Mouse (Mus musculus) embryonic facial prominence, embryonic 14.5 days (tissue): ENCODE results near the gene Crabp1. TPM values are rescaled to one million over a fixed set of nuclear protein-coding genes. Genes with fewer than 3 reads are reported as not detected.
A peak's percentile ranks its signal among the peaks of the same experiment; 100 is the strongest.

Source experiments
- ATAC-seq: fragments of 200-750 bp; cut with Nextera tagmentation; 2 replicates; pipeline ENCODE4 v1.8.0; 2017; ENCODE audit warnings: low read depth, moderate number of reproducible peaks, moderate TSS enrichment
- DNase-seq: peaks from one replicate; pipeline ENCODE4 v3.0.0-alpha.2; 2015; ENCODE audit warnings: low spot score
- H3K27ac ChIP-seq: fragments of 300-500 bp; sonication (generic); replicated peaks from 2 replicates; pipeline ENCODE4 v1.5.1; 2014; ENCODE audit warnings: low read depth, mild to moderate bottlenecking, low read length, moderate library complexity
- H3K27me3 ChIP-seq: fragments of 300-500 bp; sonication (generic); replicated peaks from 2 replicates; pipeline ENCODE4 v1.6.1; 2014; ENCODE audit warnings: low read length; ENCODE audit not compliant: control insufficient read depth, insufficient read depth
- H3K36me3 ChIP-seq: fragments of 300-500 bp; sonication (generic); 2 replicates; pipeline ENCODE4 v1.6.1; 2014; ENCODE audit warnings: low read length, mixed read lengths; ENCODE audit not compliant: control insufficient read depth, insufficient read depth
- H3K4me1 ChIP-seq: fragments of 300-500 bp; sonication (generic); 2 replicates; pipeline ENCODE4 v1.6.1; 2014; ENCODE audit warnings: antibody characterized with exemption, low read length; ENCODE audit not compliant: control insufficient read depth, insufficient read depth
- H3K4me2 ChIP-seq: fragments of 300-500 bp; sonication (generic); 2 replicates; pipeline ENCODE4 v1.6.1; 2014; ENCODE audit warnings: low read depth, mild to moderate bottlenecking, low read length, moderate library complexity, mixed read lengths
- H3K4me3 ChIP-seq: fragments of 300-500 bp; sonication (generic); 2 replicates; pipeline ENCODE4 v1.5.1; 2014; ENCODE audit warnings: low read depth, mild to moderate bottlenecking, low read length
- H3K9ac ChIP-seq: fragments of 300-500 bp; sonication (generic); 2 replicates; pipeline ENCODE4 v1.6.1; 2014; ENCODE audit warnings: low read depth, mild to moderate bottlenecking, low read length, moderate library complexity, mixed read lengths
- H3K9me3 ChIP-seq: fragments of 300-500 bp; sonication (generic); 2 replicates; pipeline ENCODE4 v1.6.1; 2016; ENCODE audit warnings: low read length; ENCODE audit not compliant: control insufficient read depth
- WGBS: fragments of 180-500 bp; shearing (Covaris S2); extraction: QIAGEN DNeasy Blood & Tissue Kit; methylation state at CpG from one replicate; pipeline ENCODE4 v1.1.7; 2014; 5-methylcytosine and 5-hydroxymethylcytosine counted together
- polyA plus RNA-seq: library from polyadenylated mRNA; unstranded; fragments of >200 nt; fragmentation: Nextera tagmentation; extraction: Ambion mirVana; gene quantifications from 2 replicates; pipeline ENCODE4 v1.2.1, GENCODE M21; 2014

Gene Crabp1
- polyA plus RNA-seq, 1 experiment from 2014 or later = 389 TPM

DNA sequence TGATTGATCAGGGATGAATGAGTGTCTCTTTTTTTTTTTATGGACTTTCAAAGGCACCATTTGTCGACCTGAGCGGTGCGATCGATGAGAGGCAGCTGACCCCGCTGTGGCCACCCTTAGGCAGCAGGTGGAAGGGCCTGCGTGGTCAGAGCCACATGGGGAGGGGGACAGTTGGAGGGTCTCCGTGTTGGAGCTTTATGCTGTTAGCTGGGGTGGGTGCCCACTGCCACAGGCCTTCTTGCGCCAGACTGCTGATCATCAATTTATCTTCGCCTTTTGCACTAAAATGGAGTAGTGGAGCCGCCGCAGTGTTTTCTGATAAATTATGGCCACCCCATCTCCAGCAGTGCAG, 11.6 kb upstream of the Crabp1 start:
- Histone ChIP-seq H3K9ac (0 out of 2 replicates have a peak overlapping the region, but pooled peaks have one; percentile 5), H3K4me2 (no peak overlapping the region), H3K27me3 (no peaks in the 10 kb centered on the region; the same call in 1 of the 2 replicates), H3K9me3 (no peaks in the 10 kb centered on the region), H3K4me1 (peaks cover 6% of the 10 kb centered on the region; the same call in 1 of the 2 replicates), H3K36me3 (no peaks in the 10 kb centered on the region), H3K27ac (no peak overlapping the region), H3K4me3 (no peak overlapping the region)
- ATAC-seq (no peak), DNase-seq (no peak)
- WGBS = 53% methylated on average over 11 of the region's 11 CpGs

GRCm38 (mm10) chr9:54759592-54759991, 5.0 kb upstream of the Crabp1 start:
- 33% methylated on average over 6 of the region's 6 CpGs for WGBS
- no peaks in the 10 kb centered on the region for H3K4me1 ChIP-seq
- H3K9me3 ChIP-seq = no peaks in the 10 kb centered on the region
- no peaks in the 10 kb centered on the region for H3K36me3 ChIP-seq
- no peak for ATAC-seq
- DNase-seq = no peak
- no peak overlapping the region for H3K4me3 ChIP-seq
- no peak overlapping the region for H3K27ac ChIP-seq
- H3K4me2 ChIP-seq = no peak overlapping the region
- 0 out of 2 replicates have a peak, but pooled peaks cover 10% of the 10 kb centered on the region for H3K27me3 ChIP-seq
- no peak overlapping the region for H3K9ac ChIP-seq

DNA sequence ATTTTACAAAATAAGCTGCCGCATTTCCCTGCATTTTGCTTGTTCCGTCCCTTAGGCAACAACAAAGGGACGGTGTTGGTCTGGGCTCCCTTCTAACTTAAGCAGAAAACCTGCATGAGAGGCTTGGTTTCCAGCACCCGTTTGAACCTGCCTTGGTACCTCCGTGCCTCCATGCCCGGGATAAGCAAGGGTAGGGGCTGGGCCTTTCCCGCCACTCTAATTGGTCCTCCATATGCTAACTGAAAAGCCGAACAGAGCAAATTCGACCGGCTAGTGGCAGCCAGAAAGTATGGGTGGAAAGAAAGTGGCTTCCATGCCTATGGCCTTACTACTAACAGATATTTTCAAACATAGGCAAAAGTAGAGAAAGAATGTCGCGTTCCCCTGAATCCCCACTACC, 457 bp upstream of the Crabp1 start:
- H3K9ac ChIP-seq = peak overlapping the region; percentile 66; the same call in 1 of the 2 replicates
- no peak overlapping the region; the same call in 1 of the 2 replicates for H3K27ac ChIP-seq
- DNase-seq (no peak), ATAC-seq (peak; percentile 31; the same call in 1 of the 2 replicates)
- H3K9me3 ChIP-seq = no peaks in the 10 kb centered on the region
- peaks cover 21% of the 10 kb centered on the region; the same call in 1 of the 2 replicates for H3K27me3 ChIP-seq
- H3K36me3 ChIP-seq = peaks cover 4% of the 10 kb centered on the region; the same call in 1 of the 2 replicates
- 23% methylated on average over 12 of the region's 12 CpGs for WGBS
- H3K4me1 ChIP-seq = 0 out of 2 replicates have a peak, but pooled peaks cover 5% of the 10 kb centered on the region
- H3K4me3 ChIP-seq = peak overlapping the region; percentile 51
- H3K4me2 ChIP-seq = peak overlapping the region; percentile 85

DNA sequence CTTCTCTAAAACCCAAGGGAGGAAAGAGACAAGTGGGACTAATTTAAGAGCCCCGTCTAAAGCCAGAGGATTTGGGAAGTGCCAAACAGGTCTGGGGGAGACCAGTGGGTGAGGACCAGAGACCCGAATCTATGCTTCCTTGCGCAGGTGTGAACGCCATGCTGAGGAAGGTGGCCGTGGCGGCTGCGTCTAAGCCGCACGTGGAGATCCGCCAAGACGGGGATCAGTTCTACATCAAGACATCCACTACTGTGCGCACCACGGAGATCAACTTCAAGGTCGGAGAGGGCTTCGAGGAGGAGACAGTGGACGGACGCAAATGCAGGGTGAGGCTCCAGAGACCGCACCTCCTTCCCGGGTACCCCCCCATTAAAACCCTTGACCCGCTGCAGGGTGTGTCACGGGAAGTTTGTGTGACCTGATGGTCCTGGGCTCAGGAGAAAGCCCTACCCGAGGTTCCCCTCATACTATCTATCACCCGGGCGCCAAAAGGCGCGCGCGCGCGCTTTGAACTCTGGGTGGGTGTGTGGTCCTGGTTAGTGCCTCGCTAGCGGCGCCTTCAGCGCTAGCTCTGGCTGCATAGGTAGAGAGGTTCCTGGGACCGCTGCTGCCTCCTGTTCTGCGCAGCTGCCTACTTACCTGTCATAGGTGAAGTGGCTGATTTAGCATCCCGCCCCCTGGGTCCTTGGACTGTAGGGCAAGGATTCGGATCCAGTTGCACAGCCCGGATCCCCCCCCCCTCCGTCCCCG, 963 bp downstream of the Crabp1 start:
- Histone ChIP-seq H3K4me2 (peak overlapping the region; percentile 85), H3K27me3 (peaks cover 21% of the 10 kb centered on the region; the same call in 1 of the 2 replicates), H3K4me1 (peaks cover 15% of the 10 kb centered on the region), H3K36me3 (peaks cover 4% of the 10 kb centered on the region; the same call in 1 of the 2 replicates), H3K9me3 (no peaks in the 10 kb centered on the region), H3K4me3 (peak overlapping the region; percentile 51), H3K9ac (peak overlapping the region; percentile 66), H3K27ac (no peak overlapping the region)
- ATAC-seq (peak; percentile 24; the same call in 1 of the 2 replicates), DNase-seq (no peak)
- 1% methylated on average over 37 of the region's 41 CpGs for WGBS

DNA sequence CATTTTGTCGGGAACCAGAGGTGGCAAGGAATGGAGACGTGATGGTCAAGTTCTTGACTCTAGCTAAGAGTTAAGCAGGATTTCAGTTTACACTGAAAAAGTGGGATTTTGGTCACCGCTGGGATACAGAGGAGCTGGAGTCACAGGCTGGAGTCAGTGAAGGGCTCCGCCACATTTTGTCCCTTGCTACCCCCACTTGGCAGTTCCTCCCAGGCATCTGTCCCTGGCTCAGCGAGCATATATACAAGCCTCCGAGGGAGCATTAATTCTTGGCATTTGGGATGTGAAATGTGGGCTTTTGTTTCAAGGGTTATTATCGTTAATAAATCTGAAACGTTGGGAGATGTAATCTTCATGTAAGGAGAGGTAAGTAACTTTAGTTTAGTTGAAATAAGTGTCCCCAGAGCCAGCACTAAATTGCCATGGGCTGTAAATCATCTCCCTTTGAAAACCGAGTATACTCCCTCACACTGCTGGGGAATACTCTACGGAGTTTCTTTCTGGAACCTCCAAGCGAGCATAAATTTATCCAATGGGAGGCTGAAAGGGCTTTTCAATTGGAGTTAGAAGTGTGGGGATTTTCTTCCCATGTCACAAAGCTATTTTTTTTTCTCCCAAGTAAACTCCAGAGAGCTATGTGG, 5.7 kb downstream of the Crabp1 start:
- Histone ChIP-seq H3K9me3 (no peaks in the 10 kb centered on the region), H3K36me3 (peaks cover 9% of the 10 kb centered on the region), H3K4me3 (no peak overlapping the region), H3K27me3 (peaks cover 8% of the 10 kb centered on the region; the same call in 1 of the 2 replicates), H3K27ac (no peak overlapping the region), H3K9ac (peak overlapping the region; percentile 23; the same call in 1 of the 2 replicates), H3K4me2 (no peak overlapping the region), H3K4me1 (peaks cover 15% of the 10 kb centered on the region)
- 43% methylated on average over 11 of the region's 11 CpGs for WGBS
- DNase-seq = no peak
- ATAC-seq = no peak

DNA sequence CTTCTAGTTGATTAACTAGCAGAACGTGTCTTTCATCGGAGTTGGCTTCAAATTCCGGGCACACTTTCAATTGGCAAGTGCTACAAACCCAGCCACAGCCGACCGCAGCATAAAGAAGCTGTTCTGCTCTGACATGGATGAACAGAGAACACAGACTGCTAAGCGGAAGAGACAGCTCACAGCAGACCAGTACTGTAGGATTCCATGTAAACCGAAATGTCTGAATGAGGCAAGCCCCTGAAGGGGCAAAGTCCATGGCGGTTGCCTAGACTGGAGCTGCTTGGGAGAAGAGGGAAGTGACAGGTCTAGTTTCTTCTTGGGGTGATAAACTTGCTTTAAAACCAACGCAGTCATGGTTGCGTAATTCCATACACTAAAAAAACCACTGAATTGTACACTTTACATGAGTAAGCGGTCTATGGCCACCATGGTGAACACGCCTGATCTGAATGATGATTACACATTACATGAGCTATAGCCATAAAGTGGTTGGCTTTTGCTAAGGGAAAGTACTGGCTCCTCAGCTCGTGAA, 12.0 kb downstream of the Crabp1 start:
- Histone ChIP-seq H3K27ac (no peak overlapping the region), H3K9me3 (no peaks in the 10 kb centered on the region), H3K27me3 (no peaks in the 10 kb centered on the region), H3K9ac (no peak overlapping the region), H3K4me3 (no peak overlapping the region), H3K4me1 (no peaks in the 10 kb centered on the region), H3K36me3 (peaks cover 6% of the 10 kb centered on the region; the same call in 1 of the 2 replicates), H3K4me2 (no peak overlapping the region)
- DNase-seq (peak; percentile 41), ATAC-seq (no peak)
- 80% methylated on average over 13 of the region's 13 CpGs for WGBS

DNA sequence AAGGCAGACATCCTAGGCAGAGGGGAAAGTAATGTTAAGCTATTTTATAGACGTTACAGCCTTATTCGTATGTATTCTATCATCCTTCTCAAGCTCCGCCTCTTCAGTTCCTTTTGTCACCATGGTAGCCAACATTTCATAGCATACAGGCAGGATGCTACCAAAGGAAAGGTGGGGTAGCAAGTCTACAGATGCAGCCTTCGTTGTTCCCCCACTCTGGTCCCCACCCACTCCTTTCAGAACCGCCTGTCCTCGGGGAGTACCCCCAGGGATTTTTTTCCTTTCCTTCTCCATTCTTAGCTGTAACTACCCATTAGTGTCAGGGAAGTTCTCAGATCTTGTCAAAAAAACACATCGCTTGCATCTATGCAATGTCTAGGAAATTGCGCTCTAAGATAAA, 14.7 kb downstream of the Crabp1 start:
- Histone ChIP-seq H3K4me2 (no peak overlapping the region), H3K36me3 (no peaks in the 10 kb centered on the region), H3K4me3 (no peak overlapping the region), H3K9ac (no peak overlapping the region), H3K9me3 (no peaks in the 10 kb centered on the region), H3K27ac (no peak overlapping the region), H3K4me1 (peaks cover 23% of the 10 kb centered on the region), H3K27me3 (no peaks in the 10 kb centered on the region)
- 77% methylated on average over 8 of the region's 8 CpGs for WGBS
- ATAC-seq = no peak
- DNase-seq = no peak

DNA sequence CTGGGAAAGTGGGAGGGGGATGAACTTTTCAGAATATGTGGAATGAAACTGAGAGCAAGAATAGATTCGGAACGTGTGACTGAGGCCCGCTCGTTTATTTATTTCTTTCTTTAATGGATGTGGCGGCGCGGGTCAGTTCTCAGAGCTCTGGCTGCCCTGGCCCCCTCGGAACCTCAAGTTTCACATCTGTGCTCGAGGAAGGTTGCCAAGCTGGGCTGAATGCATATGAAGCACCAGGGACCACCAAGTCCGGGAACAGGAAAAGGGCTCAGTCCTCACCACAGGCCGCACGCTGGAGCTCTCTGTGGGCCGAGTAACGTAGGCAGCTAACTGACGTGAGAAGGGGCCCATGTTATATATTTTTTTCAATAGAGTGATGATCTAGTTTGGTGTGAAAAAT, 18.0 kb downstream of the Crabp1 start:
- H3K4me2 ChIP-seq = no peak overlapping the region
- H3K9me3 ChIP-seq = no peaks in the 10 kb centered on the region
- peak; percentile 86 for DNase-seq
- peak overlapping the region; percentile 53 for H3K27ac ChIP-seq
- no peak overlapping the region for H3K4me3 ChIP-seq
- 33% methylated on average over 15 of the region's 15 CpGs for WGBS
- no peaks in the 10 kb centered on the region for H3K27me3 ChIP-seq
- peak; percentile 45; the same call in 1 of the 2 replicates for ATAC-seq
- H3K9ac ChIP-seq = peak overlapping the region; percentile 9; the same call in 1 of the 2 replicates
- H3K36me3 ChIP-seq = no peaks in the 10 kb centered on the region
- peaks cover 43% of the 10 kb centered on the region for H3K4me1 ChIP-seq
